Mouse (Mus musculus): ENCODE data around the gene Oit3.

Gene Oit3

GRCm38 (mm10) chr10:59441735-59442134 is at the start of gene Oit3:
Gene Oit3 (minus strand): TSS chr10:59441778.
- DNase-seq (ENCODE audit: low spot score): no peak

GRCm38 (mm10) chr10:59490920-59491319 is 49.3 kb upstream of the Oit3 start:
- DNase-seq (ENCODE audit: low spot score): peak; percentile 19

- DNase-seq (ENCODE audit: low spot score): no peak
These were observed 47.8 kb upstream of the Oit3 start for GRCm38 (mm10) chr10:59489411-59489810.

- no peak for DNase-seq (ENCODE audit: low spot score)
These were observed 45.8 kb upstream of the Oit3 start for GRCm38 (mm10) chr10:59487351-59487750.

DNA sequence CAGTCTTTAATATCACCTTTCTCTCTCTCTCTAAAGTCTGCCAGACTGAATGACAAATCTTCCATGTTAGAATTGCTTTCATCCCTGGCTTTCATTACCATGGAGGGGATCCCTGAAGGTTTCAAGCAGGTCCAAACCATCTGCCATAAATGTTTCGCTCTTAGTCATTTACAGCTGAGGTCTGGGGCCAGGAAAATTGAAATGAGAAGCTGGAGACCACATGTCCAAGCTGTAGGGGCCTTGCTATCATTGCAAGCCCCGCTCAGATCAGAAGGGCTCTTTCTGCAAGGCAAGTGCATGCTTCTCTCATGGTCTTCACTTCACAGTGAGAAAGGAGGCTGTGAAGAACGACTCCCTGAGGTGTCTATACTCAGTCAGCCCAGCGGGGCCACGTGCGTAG is 42.7 kb upstream of the Oit3 start:
- DNase-seq (ENCODE audit: low spot score): no peak

DNA sequence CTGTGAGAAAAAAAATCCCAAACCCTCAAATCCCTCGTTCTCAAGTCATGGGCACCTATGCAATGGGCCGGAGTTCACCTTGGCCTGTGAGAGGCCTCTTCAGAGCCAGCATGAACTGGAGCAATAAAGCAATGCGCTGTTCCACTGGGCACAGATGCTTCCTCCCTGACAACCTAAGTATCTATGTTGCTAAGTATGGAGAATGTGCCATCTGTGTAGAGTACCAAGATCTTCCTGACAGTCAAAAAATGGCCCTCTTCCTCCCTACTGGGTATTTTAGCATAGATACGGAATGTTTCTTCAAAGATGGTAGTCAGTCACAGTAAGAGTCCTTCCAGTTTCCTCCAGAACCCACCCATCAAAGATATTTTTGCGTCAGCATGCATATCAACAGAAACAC is 39.8 kb upstream of the Oit3 start:
- DNase-seq (ENCODE audit: low spot score): no peak

DNA sequence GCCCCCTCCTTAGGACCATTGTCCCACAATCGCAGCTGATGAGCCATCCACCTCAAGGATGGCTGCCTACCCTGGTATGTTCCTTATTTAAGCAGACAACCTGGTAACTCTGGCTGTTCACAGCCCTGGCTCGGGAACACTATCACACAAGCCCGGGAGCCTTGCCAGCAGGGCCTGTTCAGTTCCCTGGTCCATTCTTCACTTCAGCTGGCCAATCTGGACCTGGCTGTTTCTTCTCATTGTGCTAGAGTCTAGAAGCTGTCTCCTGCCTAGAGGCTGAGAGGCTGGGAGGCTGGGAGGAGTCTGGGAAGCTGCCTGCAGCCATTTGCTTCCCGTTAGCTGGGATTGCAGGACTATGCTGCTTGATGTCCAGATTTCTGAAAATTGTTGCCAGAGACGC is 28.9 kb upstream of the Oit3 start:
- peak; percentile 17 for DNase-seq (ENCODE audit: low spot score)

- no peak for DNase-seq (ENCODE audit: low spot score)
These were observed 25.7 kb upstream of the Oit3 start for GRCm38 (mm10) chr10:59467297-59467696.

DNA sequence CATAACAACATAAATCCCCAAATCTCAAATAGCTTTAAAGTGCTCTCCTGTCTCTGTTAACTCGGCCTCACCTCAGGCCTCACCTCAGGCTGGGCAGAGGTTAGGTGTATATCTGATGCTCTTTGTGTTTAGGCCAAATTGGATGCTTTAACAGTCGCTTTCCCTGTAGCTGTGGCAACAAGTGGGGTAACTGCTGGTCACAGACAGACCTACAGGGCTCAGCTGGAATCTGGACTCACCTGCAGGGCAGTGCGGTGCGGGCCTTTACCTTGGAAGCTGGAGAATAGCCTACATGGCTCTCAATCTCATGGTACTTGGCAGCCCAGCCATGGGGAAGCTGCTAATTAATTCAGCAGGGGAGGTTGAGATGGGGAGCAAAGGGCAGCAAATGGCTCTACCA is 25.0 kb upstream of the Oit3 start:
- DNase-seq (ENCODE audit: low spot score): no peak

- DNase-seq (ENCODE audit: low spot score): no peak
These were observed 24.0 kb upstream of the Oit3 start for GRCm38 (mm10) chr10:59465546-59465945.

DNA sequence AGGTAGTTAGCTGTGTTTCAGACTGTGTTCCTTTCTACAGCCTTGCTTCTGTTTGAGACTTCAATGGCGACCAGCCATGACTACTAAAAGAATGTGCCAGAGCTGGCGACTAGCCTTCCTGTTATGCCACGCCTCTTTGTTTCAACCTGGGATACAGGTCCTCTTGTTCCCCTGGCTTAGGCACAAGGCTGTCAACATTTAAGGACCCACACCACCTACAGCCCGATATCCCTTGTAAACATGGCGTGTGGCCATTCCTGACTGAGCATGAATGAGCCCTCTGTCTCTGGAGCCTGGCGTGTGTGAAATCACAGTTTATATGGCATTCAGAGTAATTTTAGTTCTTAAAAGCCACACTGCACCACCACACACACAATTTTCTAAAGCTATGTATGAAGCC is 20.7 kb upstream of the Oit3 start:
- no peak for DNase-seq (ENCODE audit: low spot score)

DNA sequence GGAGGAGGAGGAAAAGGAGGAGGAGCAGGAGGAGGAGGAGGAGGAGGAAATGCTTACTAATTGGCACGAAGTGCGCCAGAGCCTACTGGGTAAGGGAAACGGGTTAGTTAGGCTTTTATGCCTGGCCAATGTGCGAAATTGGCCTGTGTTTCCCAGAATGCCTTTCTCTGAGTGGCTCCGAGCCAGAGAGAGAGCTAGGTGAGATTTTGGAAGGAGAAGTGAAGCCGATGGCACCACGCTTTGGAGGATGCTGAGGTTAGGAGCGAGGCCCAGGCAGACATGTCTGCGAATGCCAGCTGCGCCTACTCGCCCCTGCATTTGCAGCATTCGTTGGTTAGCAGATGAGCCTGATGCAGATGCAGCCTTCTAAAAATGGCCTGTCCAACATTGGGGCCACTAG is 18.2 kb upstream of the Oit3 start:
- DNase-seq (ENCODE audit: low spot score): no peak

- DNase-seq (ENCODE audit: low spot score): no peak
These were observed 13.1 kb upstream of the Oit3 start for GRCm38 (mm10) chr10:59454631-59455030.

GRCm38 (mm10) chr10:59451839-59452238 is 10.3 kb upstream of the Oit3 start:
- DNase-seq (ENCODE audit: low spot score): peak; percentile 48

DNA sequence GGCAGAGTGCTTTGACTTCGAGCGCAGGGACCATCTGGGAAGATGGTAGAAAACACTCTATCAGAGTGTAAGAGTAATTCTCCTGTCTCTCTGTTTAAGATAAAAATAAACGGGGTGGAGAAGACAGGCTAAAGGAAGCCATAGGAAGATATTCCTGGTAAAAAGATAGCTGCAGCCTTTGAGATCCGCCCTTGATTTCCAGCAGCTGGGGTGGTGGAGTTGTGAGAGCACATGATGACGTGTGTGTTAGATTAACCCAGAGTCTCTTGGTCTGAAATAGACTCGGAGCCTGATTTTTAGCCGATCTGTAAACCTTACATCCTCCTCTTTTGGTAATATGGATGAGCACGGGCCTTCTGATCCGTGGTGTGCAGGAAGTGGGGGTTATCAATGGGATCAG is 6.0 kb upstream of the Oit3 start:
- DNase-seq (ENCODE audit: low spot score): no peak

GRCm38 (mm10) chr10:59446911-59447437 is 5.4 kb upstream of the Oit3 start:
- no peak for DNase-seq (ENCODE audit: low spot score)

DNA sequence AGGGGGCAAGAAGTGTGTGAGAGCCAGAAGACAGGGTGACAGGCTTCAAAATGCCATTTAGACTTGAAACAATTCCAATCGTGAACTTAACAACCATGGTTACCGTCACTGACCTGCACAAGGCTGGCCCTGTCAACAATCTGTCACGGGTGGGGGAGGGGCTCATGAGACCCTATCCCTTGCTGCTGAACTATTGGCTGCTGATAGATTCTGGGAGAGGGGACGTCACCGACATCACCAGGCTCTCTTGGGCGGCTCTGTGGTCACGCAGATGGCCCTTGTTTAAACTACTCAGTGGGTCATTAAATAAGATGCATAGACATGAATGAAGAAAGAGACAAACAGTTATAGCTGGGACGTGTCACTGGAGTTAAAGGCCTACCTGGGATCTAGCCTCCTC is 3.1 kb upstream of the Oit3 start:
- DNase-seq (ENCODE audit: low spot score): no peak

- DNase-seq (ENCODE audit: low spot score): no peak
These were observed 2.5 kb upstream of the Oit3 start for GRCm38 (mm10) chr10:59444106-59444505.

DNA sequence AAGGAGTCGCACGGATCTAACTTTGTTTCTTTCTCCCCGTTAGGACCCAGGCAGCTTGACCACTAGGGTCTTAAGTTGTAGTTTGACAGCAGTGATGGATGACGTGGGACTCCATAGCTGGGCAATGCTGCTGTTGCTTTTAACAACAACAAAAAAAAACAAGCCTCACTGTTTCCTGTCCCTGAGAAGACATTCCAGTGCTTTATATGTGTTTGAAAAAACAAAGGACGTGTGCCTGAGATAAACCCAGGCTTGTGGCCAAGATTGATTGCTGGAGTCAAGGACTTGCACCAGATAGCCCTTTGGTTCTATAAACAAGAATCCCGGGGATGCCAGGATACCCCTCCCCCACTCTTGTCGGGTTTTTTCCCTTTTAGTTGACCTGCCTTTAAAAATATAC is 1.6 kb upstream of the Oit3 start:
- DNase-seq (ENCODE audit: low spot score): no peak

DNA sequence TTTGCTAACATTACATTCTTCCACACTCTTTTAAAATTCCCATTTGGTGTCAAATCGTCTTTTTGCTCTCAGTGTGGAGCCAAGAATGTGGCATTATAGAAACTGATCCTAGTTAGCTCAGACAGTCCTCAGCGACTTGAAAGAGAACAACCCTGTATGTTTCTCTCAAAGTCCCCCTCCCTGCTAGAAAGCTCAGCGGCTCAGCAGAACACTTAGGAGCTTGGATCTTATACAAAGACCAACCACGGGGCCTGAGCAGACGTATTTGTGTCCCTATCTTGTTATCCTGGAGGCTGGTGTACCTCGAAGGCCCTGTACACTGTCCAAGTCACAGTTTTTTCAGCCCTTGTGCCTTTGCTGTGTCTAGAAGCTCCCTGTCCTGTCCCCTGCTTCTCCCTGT is 1.4 kb downstream of the Oit3 start:
- DNase-seq (ENCODE audit: low spot score): no peak

DNA sequence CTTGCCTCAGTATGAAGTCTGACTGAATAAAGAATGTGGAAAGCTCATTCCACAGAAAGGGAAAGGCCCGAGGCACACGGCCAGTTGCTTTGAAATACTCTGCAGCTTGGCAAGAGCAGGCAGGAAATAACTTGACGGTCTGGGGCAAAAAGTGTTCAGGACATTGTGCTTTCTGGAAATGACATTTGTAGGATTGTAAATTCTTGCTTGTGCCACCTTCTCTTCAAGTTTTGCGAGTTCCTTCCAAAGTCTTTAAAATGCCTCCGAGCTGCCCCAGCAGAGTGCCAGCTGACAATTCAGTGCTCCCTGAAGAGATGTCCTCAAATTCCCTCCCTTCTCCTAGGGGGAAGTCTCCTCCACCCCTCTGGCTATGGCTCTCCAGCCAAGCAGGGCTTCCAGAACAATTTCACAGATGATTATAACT is 2.1 kb downstream of the Oit3 start:
- DNase-seq (ENCODE audit: low spot score): peak; percentile 78

DNA sequence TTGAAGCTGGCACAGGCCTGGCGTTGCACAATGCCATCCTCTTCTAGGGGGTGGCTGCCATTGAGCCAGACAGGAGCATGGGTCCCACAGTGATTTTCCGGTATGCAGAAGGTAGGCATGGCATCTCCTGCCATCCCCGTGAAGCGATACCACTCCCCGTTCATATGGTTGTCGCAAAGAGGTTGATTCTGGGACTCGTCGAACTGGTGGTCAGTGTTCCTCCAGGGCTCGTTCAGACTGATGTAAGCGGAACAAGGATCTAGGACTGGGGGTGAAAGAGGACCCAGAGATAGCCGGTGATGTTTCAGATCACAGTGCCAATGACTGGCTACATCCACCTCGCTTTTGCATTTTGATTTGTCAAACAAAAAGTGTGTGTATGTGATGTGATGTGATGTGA is 2.9 kb downstream of the Oit3 start:
- no peak for DNase-seq (ENCODE audit: low spot score)

DNA sequence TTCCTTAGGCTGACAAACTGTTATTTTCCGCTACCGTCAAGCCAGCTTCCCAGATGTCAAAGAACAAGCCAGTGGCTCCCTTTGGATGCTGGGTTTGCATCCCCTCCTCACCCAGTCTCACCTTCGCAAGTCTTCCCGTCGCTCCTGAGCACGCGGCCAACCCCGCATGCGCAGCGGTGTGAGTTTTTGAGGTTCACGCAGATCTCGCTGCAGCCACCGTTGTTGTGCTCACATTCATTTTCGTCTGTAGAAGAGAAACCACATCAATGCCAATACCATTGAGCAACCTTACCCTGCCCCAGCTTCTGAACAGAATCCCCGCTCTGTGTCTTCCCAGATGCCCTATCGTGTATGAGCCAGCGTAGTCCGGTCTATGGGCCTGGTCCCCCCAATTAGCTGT is 5.8 kb downstream of the Oit3 start:
- DNase-seq (ENCODE audit: low spot score): no peak

DNA sequence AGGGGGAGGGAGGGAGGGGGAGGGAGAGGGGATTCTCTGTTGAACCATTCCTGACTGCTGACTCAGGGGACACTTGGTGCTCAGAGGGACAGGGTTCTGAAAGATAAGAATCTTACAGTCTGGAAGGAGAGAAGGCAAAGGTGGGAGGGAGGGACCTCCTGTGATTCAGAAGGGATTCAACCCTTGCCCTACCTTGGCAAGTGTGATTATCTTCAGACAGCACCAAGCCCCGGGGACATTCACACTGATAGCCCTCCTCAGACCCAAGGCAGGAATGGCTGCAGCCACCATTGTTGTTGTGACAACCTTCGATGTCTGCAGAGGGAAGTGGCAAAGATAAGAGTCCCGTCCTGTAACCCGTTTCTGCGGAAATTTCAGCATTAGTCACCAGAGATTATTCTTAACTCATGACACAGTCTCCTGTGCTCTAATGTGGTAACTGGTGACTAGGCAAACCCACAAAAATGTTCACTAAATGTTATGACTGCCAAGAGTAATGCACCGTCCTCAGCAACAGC is 10.8 kb downstream of the Oit3 start:
- DNase-seq (ENCODE audit: low spot score): peak; percentile 72

All from adipocyte (in vitro differentiated cells).